Mouse (Mus musculus) cerebellum, adult 2 months (tissue): ENCODE measurements around the gene Ermap. TPM values are rescaled to one million over a fixed set of nuclear protein-coding genes. Genes with fewer than 3 reads are reported as not detected.

Source experiments
- DNase-seq, 2 experiments: peaks; one replicate each; pipeline ENCODE4 v3.0.0; 2021
- H3K27ac ChIP-seq: fragments of 200-500 bp; 2 replicates; pipeline ENCODE4 v1.5.1; 2012; ENCODE audit warnings: low read length, control low read depth, inconsistent platforms; ENCODE audit not compliant: insufficient read depth
- H3K27me3 ChIP-seq: fragments of 200-500 bp; 2 replicates; pipeline ENCODE4 v1.6.1; 2012; ENCODE audit warnings: inconsistent platforms, mild to moderate bottlenecking, low read length, moderate library complexity; ENCODE audit not compliant: control insufficient read depth, insufficient read depth
- H3K4me1 ChIP-seq: fragments of 200-500 bp; 2 replicates; pipeline ENCODE4 v1.6.1; 2011; ENCODE audit warnings: low read length; ENCODE audit not compliant: control insufficient read depth, insufficient read depth
- H3K4me3 ChIP-seq: fragments of 200-500 bp; replicated peaks from 2 replicates; pipeline ENCODE3; 2011; ENCODE audit warnings: mild to moderate bottlenecking, low read depth, low read length, control low read depth; ENCODE audit not compliant: insufficient read depth
- CTCF ChIP-seq: fragments of 200-500 bp; IDR thresholded peaks from 2 replicates; pipeline ENCODE4 v1.5.1; 2011; ENCODE audit warnings: low read depth, mild to moderate bottlenecking, control low read depth, low read length, moderate library complexity, borderline replicate concordance; ENCODE audit not compliant: insufficient read depth
- POLR2A ChIP-seq: fragments of 200-500 bp; IDR thresholded peaks from 2 replicates; pipeline ENCODE4 v1.6.1; 2011; ENCODE audit warnings: low read length, control low read depth, borderline replicate concordance; ENCODE audit not compliant: insufficient read depth
- WGBS: fragments of 180-500 bp; shearing (Covaris S2); methylation state at CpG from one replicate; pipeline ENCODE4 v1.1.7; 2018; 5-methylcytosine and 5-hydroxymethylcytosine counted together
- polyA plus RNA-seq: library from polyadenylated mRNA; depleted of rRNA; stranded (reverse); fragments of >200 nt; gene quantifications from 2 replicates; pipeline ENCODE4 v1.2.3, GENCODE M21; 2012

Ermap gene
- polyA plus RNA-seq, 1 experiment, result 0.28 TPM

DNA sequence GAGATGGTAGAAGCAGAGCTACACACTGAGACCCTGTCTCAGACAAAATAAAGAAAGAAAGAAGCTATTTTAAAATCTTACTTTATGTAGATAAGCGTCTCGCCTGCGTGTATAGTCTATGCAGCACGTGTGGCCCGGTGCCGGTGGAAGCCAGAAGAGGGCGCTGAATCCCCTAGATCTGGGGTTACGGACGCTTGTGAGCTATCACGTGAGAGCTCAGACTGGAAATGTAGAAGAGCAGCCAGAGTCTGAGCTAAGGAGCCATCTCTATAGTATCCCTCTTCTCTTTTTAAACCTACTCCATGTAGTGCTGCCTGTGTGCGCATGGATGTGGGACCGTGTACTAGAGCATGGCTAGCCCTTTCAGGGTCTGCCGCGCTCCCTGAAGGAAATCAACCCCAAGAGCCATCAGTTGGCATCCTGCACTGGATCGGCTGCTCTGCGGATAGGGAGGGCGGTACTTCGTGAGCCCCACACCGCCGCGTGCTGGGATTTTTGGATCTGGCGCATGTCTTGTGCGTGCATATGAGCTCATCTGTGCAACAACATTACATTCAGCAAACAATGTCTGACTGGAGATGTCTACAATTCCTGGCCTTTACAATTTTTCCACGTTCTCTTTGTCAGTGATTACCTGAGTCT is 47.5 kb downstream of the Ermap start:
- Histone ChIP-seq H3K4me1 (0 out of 2 replicates have a peak, but pooled peaks cover 3% of the 10 kb centered on the region), H3K27ac (no peak overlapping the region), H3K4me3 (peak overlapping the region; percentile 34), H3K27me3 (no peaks in the 10 kb centered on the region)
- TF ChIP-seq CTCF, result peak; percentile 43; the same call in 1 of the 2 replicates
- TF ChIP-seq POLR2A, result no peak
- DNase-seq, result peak; percentile 34 to 38
- 28% methylated on average over 24 of the region's 24 CpGs for WGBS

DNA sequence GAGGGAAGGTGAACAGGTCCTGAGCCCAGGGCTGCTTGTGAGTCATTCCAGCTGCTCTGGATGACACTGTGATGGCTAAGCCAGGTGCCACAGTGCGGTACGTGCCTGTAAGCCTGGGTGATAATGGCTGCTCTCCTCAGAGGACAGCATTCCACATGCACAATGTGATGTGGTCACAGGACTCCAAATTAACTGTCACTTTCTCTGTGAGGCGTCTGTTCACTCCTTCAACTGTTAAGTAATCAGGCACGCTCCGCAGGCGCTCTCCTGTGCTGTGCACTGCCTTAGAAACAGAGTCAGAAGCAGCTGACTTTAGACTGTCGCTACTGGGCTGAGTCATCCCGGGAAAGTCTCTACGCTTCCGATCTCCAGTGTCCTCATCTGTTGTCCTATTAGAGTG is 48.6 kb downstream of the Ermap start:
- 0 out of 2 replicates have a peak, but pooled peaks cover 3% of the 10 kb centered on the region for H3K4me1 ChIP-seq
- TF ChIP-seq POLR2A, result no peak
- TF ChIP-seq CTCF, result no peak
- H3K4me3 ChIP-seq, result no peak overlapping the region
- WGBS, result 24% methylated on average over 10 of the region's 10 CpGs
- no peak for DNase-seq
- H3K27ac ChIP-seq, result no peak overlapping the region
- H3K27me3 ChIP-seq, result no peaks in the 10 kb centered on the region

DNA sequence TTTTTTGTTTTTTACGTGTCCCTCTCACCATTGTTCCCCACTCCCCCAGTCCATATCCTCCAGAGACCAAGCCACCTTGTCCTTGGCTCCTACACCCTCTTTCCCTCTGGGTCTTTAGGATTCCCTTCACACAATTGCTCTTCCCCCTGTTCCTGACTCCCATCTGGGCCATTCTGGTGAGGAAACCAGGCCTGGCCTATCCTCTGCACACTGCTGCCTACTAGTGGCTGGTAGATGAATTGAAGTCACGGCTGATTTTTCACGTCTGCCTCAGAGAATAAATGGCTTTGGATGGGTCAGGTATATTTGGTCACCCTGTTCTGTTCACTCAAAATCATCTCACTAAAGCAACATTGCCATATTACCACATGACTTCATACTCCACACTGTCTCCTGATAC is 49.7 kb downstream of the Ermap start:
- 58% methylated on average over 3 of the region's 3 CpGs for WGBS
- Histone ChIP-seq H3K27me3 (no peaks in the 10 kb centered on the region), H3K4me1 (0 out of 2 replicates have a peak, but pooled peaks cover 3% of the 10 kb centered on the region), H3K27ac (no peak overlapping the region), H3K4me3 (no peak overlapping the region)
- no peak for TF ChIP-seq POLR2A
- TF ChIP-seq CTCF, result peak; percentile 55
- DNase-seq, result peak; percentile 28 to 35

DNA sequence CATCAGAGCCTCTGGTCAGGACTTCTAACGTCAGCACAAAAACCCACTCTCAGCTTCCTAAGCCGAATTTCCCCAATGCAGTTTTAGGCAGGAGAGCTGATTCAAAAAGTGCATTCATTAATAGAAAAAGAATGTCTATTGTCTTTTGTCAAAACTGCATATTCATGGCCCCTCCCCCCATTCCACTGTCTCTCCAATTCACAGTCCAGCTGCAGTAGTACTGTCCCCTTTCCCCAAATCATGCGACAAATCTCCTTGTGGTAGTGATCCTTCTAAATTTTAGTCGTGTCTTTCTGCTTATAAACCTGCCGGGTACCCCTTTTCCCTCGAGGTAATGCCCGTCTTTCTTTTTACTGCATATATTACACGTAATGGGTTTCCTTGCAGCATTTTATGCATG is 51.0 kb downstream of the Ermap start:
- Histone ChIP-seq H3K4me1 (0 out of 2 replicates have a peak, but pooled peaks cover 3% of the 10 kb centered on the region), H3K4me3 (no peak overlapping the region), H3K27me3 (no peaks in the 10 kb centered on the region), H3K27ac (no peak overlapping the region)
- TF ChIP-seq CTCF (no peak), POLR2A (no peak)
- WGBS, result 51% methylated on average over 8 of the region's 8 CpGs
- DNase-seq, result no peak

DNA sequence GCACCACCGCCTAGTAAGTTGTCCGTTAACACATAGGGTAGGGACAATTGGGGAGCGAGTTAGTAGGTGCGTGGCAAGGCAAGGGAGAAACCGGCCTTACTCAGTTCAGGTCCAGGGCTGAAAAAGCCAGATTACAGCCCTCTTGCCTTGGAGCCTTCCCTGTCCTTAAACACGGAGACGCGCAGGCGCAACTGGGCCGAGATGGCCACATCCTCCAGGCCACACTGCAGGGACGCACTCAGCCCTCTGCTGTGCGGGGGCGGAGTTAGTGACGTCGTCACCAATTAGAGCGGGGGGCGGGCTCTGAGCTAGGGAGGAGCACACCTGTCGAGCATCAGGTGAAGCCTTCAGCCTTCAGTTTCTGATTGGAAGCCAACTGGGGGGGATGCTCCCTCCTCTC is 51.6 kb downstream of the Ermap start:
- TF ChIP-seq POLR2A (peak; percentile 62; the same call in 1 of the 2 replicates), CTCF (no peak)
- peak overlapping the region; percentile 22 for H3K27ac ChIP-seq
- H3K27me3 ChIP-seq, result no peaks in the 10 kb centered on the region
- 27% methylated on average over 18 of the region's 18 CpGs for WGBS
- H3K4me1 ChIP-seq, result 0 out of 2 replicates have a peak, but pooled peaks cover 3% of the 10 kb centered on the region
- H3K4me3 ChIP-seq, result peak overlapping the region; percentile 54
- DNase-seq, result peak; percentile 86 to 88

GRCm38 (mm10) chr4:119137313-119137712 is 52.5 kb downstream of the Ermap start:
- WGBS, result 76% methylated on average over 8 of the region's 8 CpGs
- no peaks in the 10 kb centered on the region for H3K27me3 ChIP-seq

GRCm38 (mm10) chr4:119133860-119134259 is 56.0 kb downstream of the Ermap start:
- H3K27me3 ChIP-seq, result no peaks in the 10 kb centered on the region
- DNase-seq, result no peak
- H3K27ac ChIP-seq, result no peak overlapping the region
- no peak for TF ChIP-seq POLR2A
- no peak for TF ChIP-seq CTCF
- WGBS, result 86% methylated on average over 13 of the region's 13 CpGs
- H3K4me3 ChIP-seq, result no peak overlapping the region
- 0 out of 2 replicates have a peak, but pooled peaks cover 3% of the 10 kb centered on the region for H3K4me1 ChIP-seq

More at GRCm38 (mm10) chr4:119137313-119137712, 52.5 kb downstream of the Ermap start:
- no peak for DNase-seq
- 0 out of 2 replicates have a peak, but pooled peaks cover 3% of the 10 kb centered on the region for H3K4me1 ChIP-seq
- TF ChIP-seq POLR2A, result no peak
- no peak for TF ChIP-seq CTCF
- H3K27ac ChIP-seq, result no peak overlapping the region
- no peak overlapping the region for H3K4me3 ChIP-seq

DNA sequence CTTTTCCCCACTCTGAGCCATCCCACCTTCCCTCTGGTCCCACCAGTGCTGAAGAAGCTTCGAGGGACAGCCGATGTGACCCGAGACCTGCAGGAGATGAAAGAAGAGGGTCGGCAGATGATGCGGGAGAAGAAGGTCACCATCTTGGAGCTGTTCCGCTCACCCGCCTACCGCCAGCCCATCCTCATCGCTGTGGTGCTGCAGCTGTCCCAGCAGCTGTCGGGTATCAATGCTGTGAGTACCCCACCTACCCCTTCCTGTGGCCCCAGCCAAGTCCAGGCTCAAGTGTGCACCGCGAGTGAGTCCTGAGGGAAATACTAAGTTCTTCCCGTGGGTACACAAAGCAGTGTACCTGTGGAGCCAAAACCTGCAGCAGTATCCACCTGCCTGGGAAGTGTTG is 56.5 kb downstream of the Ermap start:
- Histone ChIP-seq H3K4me3 (no peak overlapping the region), H3K4me1 (0 out of 2 replicates have a peak, but pooled peaks cover 3% of the 10 kb centered on the region), H3K27me3 (no peaks in the 10 kb centered on the region), H3K27ac (no peak overlapping the region)
- TF ChIP-seq POLR2A, result no peak
- DNase-seq, result no peak
- WGBS, result 87% methylated on average over 13 of the region's 13 CpGs
